Mouse (Mus musculus) c-Kit-negative CD71-positive TER-119-positive erythroid progenitor cells, embryonic 14.5 days (primary cell): Measurements from ENCODE around the gene Chga.

Experiments
- DNase-seq: peaks from one replicate; pipeline ENCODE4 v3.0.0-alpha.2; 2013; ENCODE audit warnings: low read depth, low spot score

The Chga gene

DNA sequence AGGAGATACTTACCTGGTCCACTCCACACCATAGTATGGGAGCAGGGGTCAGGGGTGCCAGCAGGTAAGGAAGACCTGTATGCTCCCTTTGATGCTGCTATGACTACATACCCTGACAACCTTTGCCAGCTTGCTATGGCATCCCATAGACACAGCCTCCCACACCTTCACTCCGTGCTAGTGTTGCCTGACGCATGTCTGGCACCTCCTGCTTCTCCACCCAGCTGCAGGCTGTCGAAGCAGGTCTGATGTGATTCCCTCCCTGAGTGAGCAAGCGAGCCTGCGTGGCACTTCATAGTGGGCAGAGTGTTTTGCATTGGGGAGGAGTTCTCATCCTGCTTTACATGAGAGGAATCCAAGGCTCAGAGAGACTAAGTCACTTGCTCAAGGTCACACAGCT lies 2.6 kb downstream of the Chga start:
- no peak for DNase-seq

DNA sequence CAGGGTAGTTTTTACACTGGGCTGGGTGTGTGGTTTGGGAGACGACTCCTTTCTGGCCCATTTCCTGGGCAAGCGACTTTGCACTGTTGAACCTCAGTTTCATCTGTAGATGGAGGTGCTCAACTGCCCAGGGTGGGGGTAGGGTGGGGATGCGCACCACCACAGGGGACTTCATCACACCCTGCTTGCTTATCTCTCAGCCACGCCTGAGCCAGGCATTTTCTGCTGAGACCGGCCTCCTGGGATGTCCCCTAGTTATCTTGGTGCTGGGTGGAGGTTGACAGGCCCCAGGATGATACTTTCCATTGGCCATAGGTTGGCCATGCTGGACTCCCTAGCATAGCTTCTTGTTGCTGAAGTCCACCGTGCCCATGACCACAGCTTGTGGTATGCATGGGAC lies 10.3 kb downstream of the Chga start:
- DNase-seq, result no peak

DNA sequence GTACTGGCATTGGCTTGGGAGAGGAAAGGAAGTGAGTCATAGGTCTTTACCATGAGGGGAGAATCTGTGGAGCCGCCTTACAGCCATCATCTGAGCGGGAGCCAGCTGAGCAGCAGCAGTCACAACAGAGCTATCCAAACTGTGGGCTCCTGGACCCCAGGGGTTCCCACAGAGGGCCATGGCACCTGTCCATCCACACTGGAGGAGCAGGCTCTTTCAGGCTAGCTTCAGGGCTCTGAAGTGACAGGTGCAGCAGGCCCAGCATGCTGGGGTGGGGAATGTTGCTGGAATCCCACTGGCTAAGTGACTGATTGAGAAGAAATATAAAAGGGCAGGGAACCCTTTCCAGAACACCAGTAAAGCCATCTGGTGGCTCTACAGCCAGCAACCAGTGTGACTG lies 12.2 kb downstream of the Chga start:
- no peak for DNase-seq

DNA sequence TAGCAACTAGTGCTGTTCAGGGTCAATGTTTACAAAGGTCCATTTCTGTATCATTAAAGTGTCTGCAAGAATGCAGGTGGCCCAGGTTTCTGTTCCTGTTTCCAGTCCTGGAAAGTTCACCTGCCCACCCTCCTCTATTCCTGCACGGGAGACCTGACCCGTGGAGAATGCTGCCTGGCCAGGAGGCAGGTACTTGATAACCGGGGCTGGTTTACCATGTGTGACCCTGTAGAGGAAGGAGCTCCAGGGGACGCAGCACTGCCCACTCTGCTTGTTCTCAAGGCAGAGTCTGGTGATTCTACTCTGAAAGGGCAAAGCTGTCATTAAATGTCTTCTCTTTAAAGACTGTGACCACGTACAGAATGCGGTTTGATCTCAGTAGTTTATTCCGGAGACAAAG lies 13.4 kb downstream of the Chga start:
- no peak for DNase-seq

DNA sequence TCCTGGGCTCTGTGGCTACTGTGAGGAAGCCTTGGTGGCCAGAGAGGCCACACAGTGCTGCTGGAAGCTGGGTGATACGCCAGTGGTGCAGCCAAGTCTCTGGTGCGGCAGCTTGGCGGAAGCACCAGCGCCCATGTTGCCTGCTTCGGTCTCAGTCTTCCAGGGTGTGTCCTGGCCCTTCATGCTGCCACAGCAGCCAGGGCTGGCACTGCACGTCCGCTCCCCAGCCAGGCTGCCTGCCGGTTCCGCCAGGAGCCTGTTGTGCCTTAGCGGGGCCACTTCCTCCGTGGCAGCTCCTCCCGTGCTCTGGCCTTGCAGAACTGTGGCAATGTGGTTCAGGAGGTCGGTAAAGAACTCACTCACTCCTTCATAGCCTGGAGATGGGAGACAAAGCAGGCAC lies 15.3 kb downstream of the Chga start:
- DNase-seq, result no peak

DNA sequence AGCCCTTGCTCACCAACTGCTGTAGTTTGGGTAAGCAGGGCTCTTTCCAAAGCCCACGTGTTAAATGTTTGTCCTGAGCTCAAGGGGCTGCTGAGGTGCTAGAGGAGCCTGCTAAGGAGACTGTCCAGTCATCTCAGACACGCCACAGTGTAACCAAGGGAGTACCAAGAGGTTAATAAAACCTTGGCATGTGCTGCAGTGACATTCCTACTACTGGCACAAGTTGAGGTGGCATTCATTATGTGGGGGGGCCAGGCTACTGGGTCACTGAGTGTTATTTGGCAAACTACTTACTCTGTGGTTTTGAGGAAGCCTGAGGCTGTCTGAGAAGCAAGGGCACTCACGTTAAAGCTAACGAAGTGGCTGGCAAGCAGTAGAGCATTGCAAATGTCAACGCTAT lies 16.0 kb downstream of the Chga start:
- no peak for DNase-seq

DNA sequence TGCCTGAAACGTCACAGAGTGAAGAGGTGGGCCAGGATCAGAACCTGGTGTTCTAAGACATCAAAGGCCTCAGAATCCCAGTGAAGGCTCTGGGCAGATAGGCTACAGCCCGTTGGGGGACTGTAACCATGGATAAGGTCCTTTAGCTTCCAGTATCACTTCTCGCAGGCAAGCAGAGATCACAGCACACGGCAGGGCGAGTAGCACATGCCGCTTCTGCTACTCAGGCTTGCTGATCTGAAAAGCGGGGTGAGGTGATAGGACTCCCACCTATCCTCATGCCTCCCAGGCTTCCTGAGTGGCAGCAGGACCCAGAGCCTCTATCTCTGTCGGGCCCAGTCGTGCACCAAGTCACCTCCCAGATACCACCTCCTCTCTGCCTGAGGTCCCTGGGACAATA lies 16.9 kb downstream of the Chga start:
- no peak for DNase-seq

DNA sequence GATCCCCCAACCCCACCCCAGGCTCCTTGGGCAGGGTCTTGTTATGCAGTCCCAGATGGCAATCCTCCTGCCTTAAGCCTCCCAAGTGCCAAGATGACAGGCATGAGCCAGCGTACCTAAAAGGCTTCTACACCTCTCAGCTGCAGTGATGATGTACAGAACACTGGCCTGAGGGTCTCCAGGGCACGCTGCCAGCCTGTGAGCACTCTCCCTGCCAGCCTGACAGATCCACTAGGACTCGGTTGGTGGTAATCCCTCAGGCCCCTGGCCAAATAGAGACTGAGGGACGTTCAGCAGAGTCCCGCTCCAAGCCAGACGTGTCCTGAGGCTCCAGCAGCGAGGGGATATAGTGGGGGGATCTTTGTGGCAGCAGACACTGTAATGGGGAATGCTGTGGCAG lies 18.3 kb downstream of the Chga start:
- no peak for DNase-seq

DNA sequence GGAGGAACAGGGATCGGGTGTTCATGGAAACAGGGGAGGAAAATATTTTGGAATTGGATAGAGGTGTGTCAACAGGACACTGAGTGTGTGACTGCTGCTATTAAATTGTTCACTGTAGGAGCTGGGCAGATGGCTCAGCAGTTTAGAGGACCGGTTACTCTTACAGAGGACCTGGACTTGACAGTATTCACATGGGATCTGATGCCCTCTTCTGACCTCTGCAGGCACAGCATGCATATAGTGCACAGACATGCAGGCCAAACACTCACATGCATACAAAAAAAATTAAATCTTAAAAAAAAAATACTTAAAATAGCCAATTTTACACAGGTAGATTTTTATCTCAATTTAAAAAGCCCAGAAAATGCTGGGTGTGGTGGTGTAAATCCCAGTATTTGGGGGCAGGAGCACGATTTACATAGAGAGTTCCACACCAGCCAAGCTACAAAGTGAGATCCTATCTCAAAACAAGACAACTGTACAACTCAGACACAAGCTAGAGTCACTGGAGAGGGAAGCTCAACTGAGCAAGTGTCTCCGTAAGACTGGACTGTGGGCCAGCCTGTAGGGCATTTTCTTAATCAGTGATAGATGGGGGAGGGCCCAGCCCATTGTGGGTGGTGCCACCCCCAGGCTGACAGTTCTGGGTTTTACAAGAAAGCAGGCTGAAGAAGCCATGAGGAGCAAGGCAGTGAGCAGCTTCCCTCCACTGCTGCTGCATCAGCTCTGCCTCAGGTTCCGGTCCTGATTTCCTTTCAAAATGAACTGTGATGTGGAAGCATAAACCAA lies 21.0 kb downstream of the Chga start:
- DNase-seq, result no peak

DNA sequence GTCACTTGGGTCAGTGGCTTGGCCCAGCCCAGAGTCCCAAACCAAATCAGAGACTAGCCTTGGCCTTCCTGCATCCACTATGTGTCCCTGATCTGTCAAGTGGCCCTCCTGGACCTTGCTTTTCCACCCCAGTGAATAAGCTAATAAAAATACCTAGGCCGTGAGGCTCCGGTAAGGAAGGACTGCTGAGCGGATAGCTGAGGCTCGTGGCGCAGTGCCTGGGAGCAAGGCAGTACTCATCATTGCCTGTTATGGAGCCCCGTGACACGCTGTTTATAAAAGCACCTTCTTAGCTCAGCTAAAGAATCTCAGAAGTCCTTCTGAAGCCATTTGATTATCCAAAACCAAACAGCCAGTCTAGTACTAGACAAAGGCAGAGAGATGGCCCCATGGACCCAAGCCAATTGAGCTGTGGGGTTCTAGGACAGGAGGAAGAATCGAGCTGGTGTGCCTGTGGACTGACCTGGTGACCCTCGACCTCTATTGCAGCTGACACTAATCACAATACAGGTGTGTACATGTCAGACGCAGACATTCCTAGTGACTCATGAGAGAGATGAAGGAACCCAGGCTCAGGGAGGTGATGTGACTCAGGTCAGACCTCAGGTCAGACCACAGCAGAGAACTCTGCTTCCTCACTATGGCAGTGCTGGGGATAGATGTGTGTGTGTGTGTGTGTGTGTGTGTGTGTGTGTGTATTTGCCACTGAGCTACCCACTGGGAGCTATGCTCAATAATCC lies 22.1 kb downstream of the Chga start:
- DNase-seq, result no peak

DNA sequence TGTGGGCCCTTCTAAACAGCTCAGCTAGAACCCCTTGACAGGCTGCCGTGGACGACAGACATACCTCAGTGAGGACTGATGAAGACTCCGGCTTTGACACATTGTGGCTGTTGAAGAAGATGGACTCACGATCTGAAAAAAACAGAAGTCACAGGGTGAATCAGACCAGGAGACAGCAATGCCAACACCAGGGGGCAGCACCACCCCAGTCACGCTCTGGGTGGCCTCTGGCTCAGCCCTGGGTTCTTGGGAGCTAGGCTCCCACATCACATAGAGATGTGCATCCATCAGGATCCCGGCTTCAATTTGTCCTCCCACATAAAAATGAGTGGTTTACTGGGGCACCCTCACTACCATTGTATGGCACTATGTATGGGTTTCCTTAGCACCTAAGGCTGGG lies 24.3 kb downstream of the Chga start:
- DNase-seq, result no peak

DNA sequence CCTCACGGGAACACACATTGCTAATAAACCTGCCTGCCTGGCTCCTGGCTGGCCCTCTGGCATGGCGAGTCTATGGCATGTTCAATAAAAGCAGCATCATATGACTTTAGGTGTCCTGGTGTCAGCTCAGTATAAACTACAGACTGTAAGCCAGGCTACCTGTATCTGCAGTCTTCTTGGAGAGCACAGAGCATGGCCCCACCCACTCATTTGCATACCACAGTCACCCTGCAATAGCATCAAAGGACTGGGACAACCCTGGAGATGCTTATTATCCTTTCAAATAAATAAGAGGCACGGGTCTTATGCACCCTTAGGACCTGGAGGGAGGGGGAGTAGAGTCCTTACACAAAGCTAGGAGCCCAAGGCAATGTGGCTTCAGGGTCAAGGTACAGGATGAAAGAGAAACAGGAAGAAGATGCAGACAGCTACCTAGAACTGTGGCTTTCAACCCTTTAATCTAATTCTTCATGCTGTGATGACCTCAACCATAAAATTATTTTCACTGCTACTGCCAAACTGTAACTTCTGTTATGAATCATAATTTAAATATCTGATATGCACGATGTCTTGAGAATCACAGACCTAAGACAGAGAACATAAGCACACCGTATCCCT lies 26.9 kb downstream of the Chga start:
- DNase-seq, result no peak

DNA sequence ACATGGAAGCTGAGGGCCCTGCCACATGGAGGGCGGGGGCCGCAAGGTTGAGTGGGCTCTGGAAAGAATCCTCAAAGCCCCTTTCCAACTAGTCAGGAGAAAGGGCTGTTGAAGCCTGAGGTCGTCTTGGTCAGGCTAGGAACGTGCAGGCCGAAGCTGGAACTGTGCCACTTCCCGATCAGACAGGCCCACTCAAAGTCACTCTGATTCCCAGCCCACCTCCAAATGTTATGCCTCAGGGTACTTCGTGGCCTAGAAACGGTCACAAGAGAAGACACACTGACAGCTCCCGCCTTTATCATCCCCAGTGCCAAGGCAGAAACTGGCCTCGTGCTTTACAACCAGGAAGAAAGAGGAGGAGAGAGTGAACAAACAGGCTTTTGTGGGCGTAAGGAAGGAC lies 27.7 kb downstream of the Chga start:
- no peak for DNase-seq

DNA sequence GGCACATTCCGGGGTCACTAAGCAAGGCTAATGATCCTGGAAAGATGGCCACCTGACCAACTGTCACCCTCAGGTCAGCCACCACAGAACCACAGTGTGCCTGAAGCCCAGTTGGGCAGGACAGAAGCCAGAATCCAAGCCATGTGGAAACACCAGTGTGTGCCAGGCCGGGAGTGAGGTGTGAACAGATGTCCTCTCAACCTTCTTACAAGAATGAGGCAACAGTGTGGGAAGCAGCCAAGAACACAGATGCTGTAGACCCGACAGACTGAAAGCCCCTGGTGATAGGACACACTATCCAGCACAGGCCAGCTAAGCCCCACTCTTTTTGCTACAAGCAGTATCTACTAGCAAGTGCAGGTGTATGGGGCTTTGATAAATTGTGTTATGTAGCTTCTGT lies 30.6 kb downstream of the Chga start:
- no peak for DNase-seq

DNA sequence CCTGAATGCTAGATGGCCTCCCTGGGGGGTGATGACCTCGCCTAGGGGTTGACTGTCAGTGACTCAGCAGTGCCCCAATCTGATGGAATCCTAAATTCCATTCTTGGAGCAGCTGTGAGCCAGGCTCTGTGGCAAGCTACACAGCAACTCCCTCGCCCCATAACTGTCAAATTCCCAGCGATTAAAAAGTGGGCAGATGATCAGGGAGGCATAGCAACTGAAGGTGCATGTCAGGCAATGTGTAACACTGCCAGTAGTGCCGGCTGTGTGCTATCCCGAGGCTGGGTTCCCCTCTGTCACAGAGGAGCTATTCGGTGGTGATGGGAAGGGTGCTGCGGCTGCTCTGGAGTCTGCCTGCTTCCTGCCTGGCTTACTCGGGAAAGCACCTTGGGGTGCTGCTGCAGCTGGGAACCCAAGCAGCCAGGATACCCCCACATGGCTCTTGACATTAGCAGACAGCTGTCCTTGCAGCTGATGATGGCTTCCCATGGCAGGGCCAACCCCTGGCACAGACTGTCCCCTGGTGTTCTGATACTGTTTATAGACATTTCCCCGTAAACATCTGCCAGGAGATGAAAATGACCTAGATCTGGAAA lies 31.6 kb downstream of the Chga start:
- no peak for DNase-seq

DNA sequence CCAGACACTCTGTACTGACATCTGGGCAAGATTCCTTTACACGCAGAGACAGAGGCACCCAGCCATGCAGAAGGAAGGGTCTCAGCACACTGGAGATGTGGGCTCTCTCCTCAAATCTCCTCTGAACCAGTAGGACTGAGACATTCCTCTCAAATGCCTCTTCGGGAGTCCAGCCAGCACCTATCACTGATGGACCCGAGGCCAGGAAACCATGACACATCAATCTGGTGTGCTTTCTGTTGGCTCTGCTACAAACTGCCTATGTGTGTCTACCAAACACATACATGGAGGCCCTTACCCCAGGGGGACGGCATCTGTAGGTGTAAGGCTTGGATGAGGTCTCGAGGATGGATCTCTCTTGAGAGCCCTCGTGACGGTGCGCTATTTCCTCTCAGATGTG lies 32.3 kb downstream of the Chga start:
- no peak for DNase-seq

DNA sequence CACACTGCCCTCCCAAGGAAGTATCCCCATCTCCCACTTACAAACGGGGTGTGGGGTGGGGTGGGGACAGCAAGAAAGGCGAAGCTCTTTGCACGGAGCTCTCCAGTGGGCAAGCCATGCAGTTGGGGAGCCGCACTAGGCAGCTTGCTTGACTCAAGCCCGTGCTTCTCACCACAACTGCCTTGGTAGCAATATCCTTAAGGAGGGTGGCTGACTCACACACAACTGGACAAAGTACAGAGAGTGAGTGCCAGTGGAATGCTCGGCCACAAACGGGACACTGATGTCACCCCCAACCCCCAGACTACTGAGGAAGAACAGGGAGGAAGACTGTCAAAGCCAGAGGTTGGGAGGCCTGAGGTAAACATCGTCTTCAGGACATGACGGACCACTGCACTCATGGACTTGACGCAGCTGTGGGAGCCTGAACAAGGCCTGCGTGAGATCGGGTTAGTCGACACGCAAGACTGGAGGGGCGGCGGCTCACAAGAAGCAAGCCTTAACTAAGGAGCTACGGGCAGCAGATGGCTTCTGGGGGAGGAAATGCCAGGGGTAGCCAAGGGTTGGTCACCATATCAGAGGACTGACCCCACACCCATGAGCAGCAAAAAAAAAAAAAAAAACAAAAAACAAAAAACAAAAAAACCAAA lies 36.1 kb downstream of the Chga start:
- no peak for DNase-seq

DNA sequence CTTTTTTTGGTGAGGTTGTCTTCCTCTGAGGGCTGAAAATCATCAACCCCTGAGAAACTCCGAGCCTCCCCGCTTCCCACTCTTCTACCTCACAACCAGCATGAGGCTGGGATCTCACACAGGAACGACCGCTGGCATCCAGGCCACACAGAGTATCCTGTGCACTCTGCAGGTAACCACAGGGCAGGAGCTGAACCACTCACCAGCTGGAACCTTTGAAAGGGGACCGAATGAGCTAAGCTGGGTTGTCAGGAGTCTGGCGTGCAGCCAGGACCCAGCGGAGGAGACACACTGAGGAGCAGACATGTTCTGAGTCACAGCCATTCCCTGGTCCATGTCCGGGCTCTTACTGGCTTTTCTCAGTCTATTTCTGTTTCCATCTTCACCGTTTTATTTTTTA lies 38.9 kb downstream of the Chga start:
- DNase-seq, result no peak

DNA sequence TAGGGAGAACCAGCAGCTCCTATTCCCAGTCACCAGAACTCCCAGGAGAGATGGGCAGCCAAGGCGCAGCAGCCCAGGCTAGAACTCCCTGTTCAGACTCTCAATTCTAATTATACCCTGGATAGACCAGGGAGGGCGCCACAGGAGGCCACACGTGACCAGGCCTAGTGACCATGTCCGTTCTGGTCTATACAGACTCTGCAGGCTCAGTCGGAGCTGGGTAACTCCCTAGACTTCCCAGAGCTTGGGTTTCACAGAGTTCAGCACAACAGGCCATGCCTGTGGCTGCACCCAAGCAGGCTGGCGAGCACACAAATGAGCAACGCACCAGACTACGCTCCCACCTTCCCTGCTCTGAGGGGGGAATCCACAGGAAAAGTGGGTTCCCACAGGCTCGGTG lies 39.9 kb downstream of the Chga start:
- no peak for DNase-seq

DNA sequence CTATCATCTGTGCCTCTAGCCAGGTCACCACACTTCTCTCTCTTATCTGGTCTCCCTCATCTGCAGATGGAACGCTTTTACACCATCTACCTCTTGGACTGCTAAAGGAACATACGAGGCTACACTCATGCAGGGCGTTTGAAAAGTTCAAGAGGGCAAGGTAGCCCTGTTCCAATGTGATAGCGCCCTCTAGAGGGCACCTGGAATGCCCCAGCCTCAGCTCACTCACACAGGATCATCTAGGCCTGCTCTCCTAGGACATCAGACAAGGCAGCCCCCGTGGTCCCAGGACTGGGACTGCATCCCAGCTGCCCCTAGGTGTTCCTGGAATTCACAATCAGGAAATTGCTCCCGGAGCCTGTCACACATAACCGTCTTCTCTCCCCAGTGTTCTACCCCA lies 41.6 kb downstream of the Chga start:
- no peak for DNase-seq

DNA sequence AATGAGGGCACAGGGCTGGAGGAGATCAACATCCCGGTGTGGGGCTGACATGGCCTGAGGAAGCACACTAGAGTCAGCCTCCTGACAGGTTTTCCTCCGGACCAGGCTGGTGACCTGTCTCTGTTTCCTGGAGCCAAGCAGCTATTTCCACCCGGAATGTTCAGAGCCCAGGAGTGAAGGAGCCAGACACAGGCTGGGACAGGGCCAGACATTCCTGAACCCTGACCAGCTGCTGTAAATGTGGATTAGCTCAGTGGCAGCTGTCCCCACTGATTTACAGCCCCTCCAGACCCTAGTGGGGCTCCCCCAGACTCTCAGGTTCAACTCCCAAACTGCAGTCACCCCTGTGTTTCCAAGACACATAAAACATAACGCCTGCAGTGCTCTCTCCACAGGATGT lies 42.7 kb downstream of the Chga start:
- no peak for DNase-seq

DNA sequence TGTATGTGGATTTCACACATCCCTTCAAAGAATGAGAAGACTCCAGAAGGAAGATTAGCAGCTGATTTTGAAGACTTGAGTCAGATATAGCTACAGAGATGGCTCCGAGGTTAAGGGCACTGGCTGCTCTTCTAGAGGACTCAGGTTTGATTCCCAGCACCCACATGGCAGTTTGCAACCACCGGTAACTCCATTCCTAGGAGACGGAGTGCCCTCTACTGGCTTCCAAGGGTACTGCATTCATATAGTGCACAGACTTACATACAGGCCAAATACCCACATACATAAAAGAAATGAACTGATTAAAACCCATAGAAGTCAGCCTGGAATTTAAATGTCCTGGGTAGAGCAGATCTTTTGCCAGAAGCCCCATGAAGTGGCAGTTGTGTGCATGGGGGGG lies 43.8 kb downstream of the Chga start:
- DNase-seq, result no peak
